Mouse (Mus musculus) lung, adult 2 months (tissue): Measurements from ENCODE around the gene Calml4. TPM values are rescaled to one million over a fixed set of nuclear protein-coding genes. Genes with fewer than 3 reads are reported as not detected.
"Not testable (repeated sequence)": the region's sequence is repeated elsewhere in the genome, so short reads cannot be mapped to it uniquely, and the experiment has no call there.

Experiments
- DNase-seq: peaks from one replicate; pipeline ENCODE4 v3.0.0; 2022
- H3K4me1 ChIP-seq: fragments of 200-500 bp; 2 replicates; pipeline ENCODE4 v1.6.1; 2011; ENCODE audit warnings: low read length; ENCODE audit not compliant: control insufficient read depth, insufficient read depth
- H3K4me3 ChIP-seq: fragments of 200-500 bp; replicated peaks from 2 replicates; pipeline ENCODE3; 2011; ENCODE audit warnings: low read depth, mild to moderate bottlenecking, control low read depth, low read length; ENCODE audit errors: extremely low read depth
- CTCF ChIP-seq: fragments of 200-500 bp; IDR thresholded peaks from 2 replicates; pipeline ENCODE4 v1.5.1; 2011; ENCODE audit warnings: mild to moderate bottlenecking, low read length, control low read depth; ENCODE audit not compliant: insufficient read depth
- POLR2A ChIP-seq: fragments of 200-500 bp; IDR thresholded peaks from 2 replicates; pipeline ENCODE4 v1.6.1; 2011; ENCODE audit warnings: low read depth, mild to moderate bottlenecking, control low read depth, low read length, borderline replicate concordance; ENCODE audit errors: extremely low read depth
- WGBS: fragments of 180-500 bp; shearing (Covaris S2); methylation state at CpG from one replicate; pipeline ENCODE4 v1.1.7; 2018; 5-methylcytosine and 5-hydroxymethylcytosine counted together
- polyA plus RNA-seq: library from polyadenylated mRNA; depleted of rRNA; stranded (reverse); fragments of >200 nt; gene quantifications from 2 replicates; pipeline ENCODE4 v1.2.3, GENCODE M21; 2012

The Calml4 gene
- polyA plus RNA-seq, 1 experiment: 11.6 TPM

DNA sequence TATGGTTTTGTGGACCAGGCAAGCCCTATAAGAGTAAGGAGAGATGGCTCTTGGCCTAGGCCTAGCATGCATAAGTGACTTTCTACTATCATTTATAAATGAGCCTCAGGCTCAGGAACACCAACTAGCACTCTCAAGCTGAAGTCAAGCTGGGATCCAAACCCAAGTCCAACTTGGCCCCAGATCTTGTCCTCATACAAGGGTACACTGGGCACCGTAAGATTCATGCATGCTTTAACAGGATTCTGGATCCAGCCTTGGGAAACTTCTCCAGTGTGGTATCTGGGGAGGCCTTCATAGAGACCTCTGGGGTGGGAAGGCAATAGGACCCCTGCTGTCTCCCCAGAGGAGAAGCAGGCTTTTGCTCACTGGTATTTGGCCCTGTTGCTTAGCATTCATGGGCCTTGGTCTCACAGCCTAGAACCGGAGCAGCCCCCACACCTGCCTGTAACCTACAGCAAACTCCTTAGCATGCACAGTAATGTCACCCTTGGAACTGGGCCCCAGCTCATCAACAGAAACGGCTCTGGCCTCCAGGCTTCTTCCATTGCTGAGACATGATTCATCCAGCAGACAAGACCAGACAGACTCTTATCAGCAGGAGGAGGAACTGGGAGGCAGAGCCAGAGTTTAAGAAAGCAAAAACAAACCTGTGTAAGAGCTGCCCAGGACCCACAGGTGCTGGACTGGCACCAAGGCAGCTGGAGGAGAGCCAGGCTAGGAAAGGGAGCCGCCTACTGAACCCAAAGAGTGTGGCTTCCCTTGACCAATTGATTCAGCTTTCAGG, 39.9 kb upstream of the Calml4 start:
- no peak overlapping the region for H3K4me3 ChIP-seq
- no peak for TF ChIP-seq CTCF
- TF ChIP-seq POLR2A: no peak
- H3K4me1 ChIP-seq: peaks cover 2% of the 10 kb centered on the region
- no peak for DNase-seq
- 60% methylated on average over 4 of the region's 4 CpGs for WGBS

DNA sequence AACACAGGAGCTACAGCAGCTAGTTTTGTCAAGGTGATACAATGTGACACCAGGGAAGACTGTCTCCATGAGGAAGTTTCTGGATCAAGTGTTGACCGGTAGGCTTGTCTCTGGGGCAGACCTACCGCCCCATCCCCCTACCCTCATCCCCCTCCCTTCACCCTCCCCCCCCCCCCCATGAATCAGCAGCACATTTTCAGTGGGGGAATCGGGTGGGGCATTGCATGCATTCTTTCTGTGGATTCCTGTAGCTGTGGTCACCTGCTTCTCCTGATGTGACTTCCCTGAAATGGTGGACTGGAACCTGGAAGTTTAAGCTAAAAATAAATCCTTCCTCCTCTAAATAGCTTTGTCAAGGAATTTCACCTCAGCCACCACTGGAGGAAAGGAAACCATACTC, 38.4 kb upstream of the Calml4 start:
- WGBS: 62% methylated on average over 3 of the region's 3 CpGs
- peaks cover 2% of the 10 kb centered on the region for H3K4me1 ChIP-seq
- H3K4me3 ChIP-seq: no peak overlapping the region
- TF ChIP-seq POLR2A (no peak), CTCF (no peak)
- DNase-seq: no peak

DNA sequence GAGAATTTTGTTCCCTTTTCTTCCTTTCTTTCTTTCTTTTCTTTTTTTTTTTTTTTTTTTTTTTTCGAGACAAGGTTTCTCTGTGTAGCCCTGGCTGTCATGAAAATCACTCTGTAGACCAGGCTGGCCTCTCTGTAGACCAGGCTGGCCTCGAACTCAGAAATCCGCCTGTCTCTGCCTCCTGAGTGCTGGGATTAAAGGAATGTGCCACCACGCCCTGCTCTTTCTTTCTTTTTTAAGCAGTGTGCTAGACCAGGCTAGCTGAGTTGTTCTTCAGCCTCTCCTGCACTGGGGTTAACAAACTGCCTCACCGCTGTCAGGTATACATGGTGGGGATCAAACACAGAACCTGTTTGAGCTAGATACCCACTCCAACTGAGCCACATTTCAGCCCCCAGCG, 38.0 kb upstream of the Calml4 start:
- H3K4me3 ChIP-seq, DNase-seq, H3K4me1 ChIP-seq: not testable (repeated sequence)
- 88% methylated on average over 6 of the region's 6 CpGs for WGBS

DNA sequence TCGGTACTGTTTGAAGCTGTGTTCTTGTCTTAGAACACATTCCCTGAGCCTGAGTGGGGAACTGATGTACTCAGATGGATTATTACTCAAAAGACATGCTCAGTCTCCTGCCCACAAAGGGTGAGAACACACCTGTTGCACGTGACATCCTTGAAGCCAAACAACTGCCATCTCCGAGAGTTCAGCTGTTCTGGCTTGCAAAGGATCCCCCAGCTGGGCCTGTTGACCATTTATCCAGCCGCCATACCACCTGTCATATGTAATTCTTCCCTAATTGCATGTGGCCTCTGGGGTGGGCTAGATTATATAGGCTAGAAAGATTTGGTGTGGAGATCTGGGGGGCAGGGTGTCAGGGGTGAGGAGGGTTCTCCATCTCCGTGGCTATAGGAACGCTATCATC, 37.1 kb upstream of the Calml4 start:
- WGBS: 86% methylated on average over 6 of the region's 6 CpGs
- Histone ChIP-seq H3K4me1 (no peaks in the 10 kb centered on the region; the same call in none of the 2 replicates), H3K4me3 (no peak overlapping the region)
- TF ChIP-seq POLR2A: no peak
- no peak for TF ChIP-seq CTCF
- DNase-seq: no peak

DNA sequence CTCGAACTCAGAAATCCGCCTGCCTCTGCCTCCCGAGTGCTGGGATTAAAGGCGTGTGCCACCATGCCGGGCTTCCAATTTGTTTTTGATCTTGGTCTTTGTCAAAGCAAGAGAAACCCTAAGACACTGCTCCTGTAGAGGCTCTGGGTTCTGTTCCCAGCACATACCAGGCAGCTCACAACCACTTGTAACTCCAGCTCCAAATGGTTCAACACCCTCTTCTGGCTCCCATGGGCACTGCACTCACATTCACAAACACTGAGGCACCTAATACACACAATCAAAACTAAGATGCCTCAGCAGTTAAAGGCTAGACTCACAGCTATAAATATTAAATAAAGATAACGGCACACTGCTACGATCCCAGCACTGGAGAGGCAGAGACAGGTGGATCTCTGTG, 36.1 kb upstream of the Calml4 start:
- TF ChIP-seq CTCF (no peak), POLR2A (no peak)
- Histone ChIP-seq H3K4me3 (no peak overlapping the region), H3K4me1 (no peaks in the 10 kb centered on the region; the same call in none of the 2 replicates)
- DNase-seq: no peak
- WGBS: 96% methylated on average over 7 of the region's 7 CpGs

DNA sequence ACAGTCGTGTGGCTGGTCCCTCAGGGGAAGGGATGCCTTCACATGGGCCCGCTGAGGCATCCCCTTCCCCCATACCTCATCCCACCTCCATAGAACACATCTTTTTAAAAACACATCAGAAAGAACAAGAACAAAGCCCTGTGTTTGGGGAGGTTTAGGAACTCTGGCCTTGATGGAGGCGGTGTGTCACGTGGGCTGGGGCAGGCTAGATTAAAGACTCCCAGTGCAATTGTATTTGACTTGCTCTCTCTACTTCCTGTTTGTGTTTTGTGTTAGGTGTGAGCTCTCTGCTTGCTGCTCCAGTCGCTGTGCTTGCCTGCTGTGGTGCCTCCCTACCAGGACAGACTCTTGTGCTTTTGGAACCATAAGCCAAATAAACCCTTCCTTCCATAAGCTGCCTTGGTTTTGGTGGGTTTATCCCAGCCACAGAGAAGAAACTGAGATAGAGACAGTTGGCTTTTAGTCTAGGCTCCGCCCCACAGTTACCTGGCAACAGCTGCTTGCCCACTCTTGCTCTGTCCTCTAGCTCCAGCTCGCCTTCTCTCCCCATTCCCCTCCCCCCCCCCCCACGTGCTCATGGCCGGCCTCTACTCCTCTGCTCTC, 32.0 kb upstream of the Calml4 start:
- no peak for DNase-seq
- 28% methylated on average over 8 of the region's 9 CpGs for WGBS
- H3K4me3 ChIP-seq: no peak overlapping the region
- H3K4me1 ChIP-seq: peaks cover 4% of the 10 kb centered on the region
- TF ChIP-seq CTCF: no peak
- no peak for TF ChIP-seq POLR2A

DNA sequence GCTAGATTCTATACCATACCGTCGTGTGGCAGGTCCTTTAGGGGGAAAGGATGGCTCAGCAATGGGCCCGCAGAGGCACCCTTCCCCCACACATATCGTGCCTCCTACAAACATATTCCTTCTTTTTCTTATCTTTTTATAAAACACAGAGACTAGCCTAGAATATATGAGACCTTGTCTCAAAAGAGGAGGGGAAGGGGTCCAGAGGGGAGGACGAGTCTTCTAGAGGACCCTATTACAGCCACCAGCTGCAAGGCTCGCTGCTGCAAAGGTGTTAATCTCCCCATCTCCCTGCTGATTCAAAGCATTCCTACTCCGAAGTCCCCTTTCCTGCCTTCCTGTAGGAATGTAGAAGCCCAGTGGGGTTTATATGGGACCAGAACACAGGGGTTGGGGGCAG, 31.4 kb upstream of the Calml4 start:
- Histone ChIP-seq H3K4me1 (peaks cover 4% of the 10 kb centered on the region), H3K4me3 (no peak overlapping the region)
- WGBS: 35% methylated on average over 7 of the region's 7 CpGs
- TF ChIP-seq POLR2A: no peak
- TF ChIP-seq CTCF: no peak
- no peak for DNase-seq

DNA sequence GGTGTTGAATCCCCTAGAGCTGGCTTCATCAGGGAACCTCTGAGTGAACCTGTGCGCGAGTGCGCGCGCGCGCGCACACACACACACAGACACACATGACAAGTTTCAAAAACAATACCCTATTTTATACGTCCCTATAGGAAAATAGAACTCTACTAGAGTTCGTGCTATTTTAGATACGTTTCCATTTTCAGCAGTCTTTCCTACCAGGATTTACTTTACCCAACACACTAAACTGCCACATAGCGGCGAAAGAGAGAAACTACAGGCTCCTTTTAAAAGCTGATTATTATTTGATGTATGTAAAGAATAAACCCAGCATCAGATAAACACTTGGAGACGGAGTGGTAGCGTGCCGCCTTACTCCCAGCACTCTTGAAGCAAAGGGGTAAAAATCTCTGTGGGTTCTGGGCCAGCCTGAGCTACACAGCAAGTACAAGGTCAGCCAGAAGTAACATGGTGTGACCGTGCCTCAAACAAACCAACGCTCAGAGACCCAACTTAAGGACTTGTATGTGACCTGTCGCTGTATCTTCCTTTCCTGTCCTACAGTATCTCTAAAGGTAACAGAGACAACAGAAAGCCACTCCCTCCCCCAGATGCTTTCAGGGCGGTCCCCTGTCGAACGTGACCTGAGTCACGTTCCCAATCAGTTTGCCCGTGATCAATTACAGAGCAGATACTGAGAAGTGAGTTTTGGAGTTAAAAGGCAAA, 29.8 kb upstream of the Calml4 start:
- peak; percentile 28 for DNase-seq
- no peak overlapping the region for H3K4me3 ChIP-seq
- 0 out of 2 replicates have a peak, but pooled peaks have one; percentile 13 for TF ChIP-seq CTCF
- no peak for TF ChIP-seq POLR2A
- 4% methylated on average over 24 of the region's 24 CpGs for WGBS
- peaks cover 4% of the 10 kb centered on the region for H3K4me1 ChIP-seq

DNA sequence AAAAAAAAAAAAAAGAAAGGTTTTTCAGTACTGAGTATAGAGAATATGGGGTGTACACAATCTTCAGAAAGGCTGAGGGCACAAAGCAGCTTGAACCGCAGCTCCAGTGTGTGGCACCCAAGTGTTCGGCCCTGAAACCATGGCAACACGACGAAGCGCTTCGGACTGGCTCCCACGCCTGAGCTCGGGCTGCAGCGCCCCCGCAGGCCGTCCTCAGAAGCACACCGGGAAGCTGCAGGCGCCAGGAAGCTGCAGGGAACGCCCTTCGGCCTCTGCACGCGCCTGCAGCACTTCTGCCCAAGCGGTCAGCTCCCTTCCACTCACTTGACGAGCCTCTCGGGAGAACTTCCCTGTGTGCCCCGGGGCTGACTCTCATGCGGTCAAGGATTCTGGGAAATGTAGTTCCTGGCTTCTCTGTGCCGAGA, 29.2 kb upstream of the Calml4 start:
- Histone ChIP-seq H3K4me3 (peak overlapping the region; percentile 32), H3K4me1 (peaks cover 4% of the 10 kb centered on the region)
- WGBS: 2% methylated on average over 23 of the region's 23 CpGs
- peak; percentile 95 for DNase-seq
- TF ChIP-seq CTCF (peak; percentile 79), POLR2A (0 out of 2 replicates have a peak, but pooled peaks have one; percentile 11)
